Mouse (Mus musculus): ENCODE data around the gene Atp5f1.

- no peak for TF ChIP-seq CTCF (IDR thresholded peaks at IDR 0.05; ENCODE audit: borderline replicate concordance, control insufficient read depth, extremely low read depth, insufficient read depth, low read length, poor library complexity)
- no peak for TF ChIP-seq POLR2A (IDR thresholded peaks at IDR 0.05; ENCODE audit: control insufficient read depth, extremely low read depth, insufficient read depth, low read length, poor library complexity)
Observed at GRCm38 (mm10) chr3:105974174-105974573, 14.3 kb upstream of the Atp5f1 start.
